Mouse (Mus musculus) brain, embryonic 14.5 days (tissue): ENCODE measurements around the gene Cpne4.

Source experiments
- CTCF ChIP-seq: fragments of 200-500 bp; IDR thresholded peaks from 2 replicates; pipeline ENCODE4 v1.5.1; 2012; ENCODE audit warnings: inconsistent platforms, mild to moderate bottlenecking, moderate library complexity, borderline replicate concordance; ENCODE audit not compliant: insufficient read depth, insufficient read length; ENCODE audit errors: extremely low read depth
- POLR2A ChIP-seq: fragments of 200-500 bp; IDR thresholded peaks from 2 replicates; pipeline ENCODE4 v1.6.1; 2012; ENCODE audit warnings: mild to moderate bottlenecking, inconsistent platforms, borderline replicate concordance; ENCODE audit not compliant: poor library complexity, insufficient read depth, insufficient read length, severe bottlenecking; ENCODE audit errors: extremely low read depth

GRCm38 (mm10) chr9:104874157-104874556 is 327.1 kb downstream of the Cpne4 start:
- TF ChIP-seq POLR2A (no peak), CTCF (no peak)
